Mouse (Mus musculus) limb, embryonic 15.5 days (tissue): Measurements from ENCODE around the gene Ranbp3l. TPM values are rescaled to one million over a fixed set of nuclear protein-coding genes. Genes with fewer than 3 reads are reported as not detected.
A peak's percentile ranks its signal among the peaks of the same experiment; 100 is the strongest.

Experiments used
- ATAC-seq: fragments of 200-750 bp; cut with Nextera tagmentation; 2 replicates; pipeline ENCODE4 v1.8.0; 2017; ENCODE audit warnings: low read depth, moderate TSS enrichment; ENCODE audit not compliant: insufficient number of reproducible peaks, low FRiP score, low TSS enrichment
- H3K27ac ChIP-seq: fragments of 300-500 bp; sonication (generic); 2 replicates; pipeline ENCODE4 v1.5.1; 2015; ENCODE audit warnings: moderate library complexity, mild to moderate bottlenecking, inconsistent platforms
- H3K27me3 ChIP-seq: fragments of 300-500 bp; sonication (generic); 2 replicates; pipeline ENCODE4 v1.6.1; 2015; ENCODE audit warnings: inconsistent platforms
- H3K36me3 ChIP-seq: fragments of 300-500 bp; sonication (generic); 2 replicates; pipeline ENCODE4 v1.6.1; 2015; ENCODE audit warnings: inconsistent platforms
- H3K4me1 ChIP-seq: fragments of 300-500 bp; sonication (generic); 2 replicates; pipeline ENCODE4 v1.6.1; 2015; ENCODE audit warnings: inconsistent platforms
- H3K4me2 ChIP-seq: fragments of 300-500 bp; sonication (generic); 2 replicates; pipeline ENCODE4 v1.6.1; 2015; ENCODE audit warnings: mild to moderate bottlenecking, inconsistent platforms
- H3K4me3 ChIP-seq: fragments of 300-500 bp; sonication (generic); 2 replicates; pipeline ENCODE4 v1.5.1; 2015; ENCODE audit warnings: mild to moderate bottlenecking, inconsistent platforms
- H3K9ac ChIP-seq: fragments of 300-500 bp; sonication (generic); 2 replicates; pipeline ENCODE4 v1.6.1; 2015; ENCODE audit warnings: inconsistent platforms
- H3K9me3 ChIP-seq: fragments of 300-500 bp; sonication (generic); 2 replicates; pipeline ENCODE4 v1.6.1; 2016; ENCODE audit warnings: inconsistent platforms
- WGBS: fragments of 180-500 bp; shearing (Covaris S2); methylation state at CpG from one replicate; pipeline ENCODE4 v1.1.7; 2015; 5-methylcytosine and 5-hydroxymethylcytosine counted together
- polyA plus RNA-seq: library from polyadenylated mRNA; unstranded; fragments of >200 nt; fragmentation: Nextera tagmentation; extraction: Ambion mirVana; gene quantifications from 2 replicates; pipeline ENCODE4 v1.2.1, GENCODE M21; 2015

Gene Ranbp3l
- 0.91 and 1.2 TPM in 2 replicates for polyA plus RNA-seq

DNA sequence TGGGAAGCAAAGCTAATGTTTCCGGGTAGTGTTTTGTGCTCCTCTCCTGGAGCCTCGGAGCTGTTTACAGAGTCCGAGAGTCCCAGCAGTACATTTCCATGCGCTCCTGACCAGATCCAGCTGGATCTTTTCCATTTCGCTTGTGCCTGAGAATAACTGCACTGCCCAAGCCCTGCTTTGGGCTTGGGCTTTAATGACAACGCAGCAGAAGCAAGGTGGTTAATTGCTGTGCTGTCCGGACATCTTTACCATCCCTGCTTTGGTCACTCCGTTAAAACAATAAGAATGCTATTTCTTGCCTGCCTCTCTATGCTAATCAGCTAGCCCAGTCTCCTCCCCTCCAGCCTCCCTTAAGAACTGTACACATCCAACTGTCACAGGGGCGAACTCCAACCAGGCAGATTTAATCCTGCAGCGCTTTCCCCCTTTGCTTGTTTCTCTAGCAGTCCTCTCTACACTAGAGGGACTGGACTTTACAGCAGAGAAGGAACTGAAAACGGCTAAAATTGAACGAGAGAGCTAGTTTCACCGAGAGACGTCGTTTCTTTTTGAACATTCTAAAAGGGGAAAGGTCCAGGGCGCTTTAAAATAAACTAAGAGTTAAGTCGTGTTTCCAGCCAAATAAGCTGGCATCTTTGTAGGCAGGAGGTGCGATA is at the start of gene Ranbp3l:
Ranbp3l (plus strand) TSS at position 377 of the 656 bp plus-strand sequence.
- H3K9ac ChIP-seq, result no peak within 1 kb of the TSS
- H3K27me3 ChIP-seq, result no peaks in the 10 kb centered on the region
- no peak for ATAC-seq
- H3K9me3 ChIP-seq, result no peaks in the 10 kb centered on the region
- H3K36me3 ChIP-seq, result no peaks in the 10 kb centered on the region
- 0 out of 2 replicates have a peak within 1 kb of the TSS, but pooled peaks have one; percentile 27 for H3K27ac ChIP-seq
- peak within 1 kb of the TSS; percentile 11; the same call in 1 of the 2 replicates for H3K4me3 ChIP-seq
- 52% methylated on average over 18 of the region's 18 CpGs for WGBS
- no peaks in the 10 kb centered on the region; the same call in 1 of the 2 replicates for H3K4me1 ChIP-seq
- peak within 1 kb of the TSS; percentile 31 for H3K4me2 ChIP-seq

GRCm38 (mm10) chr15:8930061-8930460 is 37.7 kb upstream of the Ranbp3l start:
- ATAC-seq, result no peak
- WGBS, result 84% methylated on average over 1 of the region's 1 CpGs
- Histone ChIP-seq H3K27me3 (no peaks in the 10 kb centered on the region), H3K9me3 (no peaks in the 10 kb centered on the region), H3K27ac (no peak overlapping the region), H3K4me3 (no peak overlapping the region), H3K4me2 (no peak overlapping the region), H3K9ac (no peak overlapping the region), H3K4me1 (no peaks in the 10 kb centered on the region), H3K36me3 (no peaks in the 10 kb centered on the region)

GRCm38 (mm10) chr15:8936911-8937310 is 30.8 kb upstream of the Ranbp3l start:
- Histone ChIP-seq H3K36me3 (no peaks in the 10 kb centered on the region), H3K4me3 (no peak overlapping the region), H3K9me3 (no peaks in the 10 kb centered on the region), H3K27me3 (no peaks in the 10 kb centered on the region), H3K4me2 (no peak overlapping the region), H3K4me1 (no peaks in the 10 kb centered on the region), H3K27ac (no peak overlapping the region), H3K9ac (no peak overlapping the region)
- 86% methylated on average over 3 of the region's 3 CpGs for WGBS
- no peak for ATAC-seq

DNA sequence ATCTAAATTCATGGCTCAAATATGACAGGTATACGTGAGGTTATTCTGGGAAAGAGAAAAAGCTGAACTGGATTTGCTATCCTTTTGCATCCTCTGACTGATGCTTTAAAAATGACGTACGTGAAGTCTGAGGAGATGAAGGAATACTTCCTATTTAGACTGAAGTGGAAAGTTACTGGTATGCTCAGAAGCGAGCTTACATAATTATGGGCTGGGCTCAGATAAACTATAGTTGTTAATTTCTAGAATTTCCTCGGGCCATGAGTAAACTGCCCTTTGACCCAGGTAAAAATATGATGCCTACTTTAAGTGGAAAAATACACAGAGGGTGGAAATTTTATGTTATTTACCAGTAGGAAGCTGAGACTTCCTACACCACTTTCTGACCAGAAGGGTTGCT is 26.9 kb upstream of the Ranbp3l start:
- no peaks in the 10 kb centered on the region for H3K9me3 ChIP-seq
- WGBS, result 68% methylated on average over 5 of the region's 5 CpGs
- no peak overlapping the region for H3K4me3 ChIP-seq
- H3K36me3 ChIP-seq, result no peaks in the 10 kb centered on the region
- no peak overlapping the region for H3K27ac ChIP-seq
- no peaks in the 10 kb centered on the region for H3K27me3 ChIP-seq
- H3K9ac ChIP-seq, result no peak overlapping the region
- H3K4me1 ChIP-seq, result no peaks in the 10 kb centered on the region
- H3K4me2 ChIP-seq, result no peak overlapping the region
- no peak for ATAC-seq

DNA sequence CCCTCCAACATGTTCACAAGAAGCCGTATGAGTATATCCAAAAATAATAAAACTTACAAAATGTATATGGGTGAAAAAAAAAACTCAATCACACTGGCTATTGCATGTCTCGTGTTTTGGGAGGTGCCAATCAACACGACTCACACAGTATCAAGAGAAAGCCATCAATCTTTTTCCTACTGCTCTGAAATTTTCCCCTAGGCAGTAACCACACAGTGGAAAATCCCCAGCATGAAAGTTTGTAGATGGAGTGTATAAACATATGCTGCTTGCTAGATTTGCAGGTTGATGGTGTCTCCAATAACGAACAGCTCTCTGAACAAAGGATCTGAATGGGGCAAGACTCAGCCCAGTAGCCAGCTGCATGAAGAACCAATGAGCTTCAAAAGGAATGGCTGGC is 16.9 kb upstream of the Ranbp3l start:
- no peak overlapping the region for H3K4me2 ChIP-seq
- no peak for ATAC-seq
- H3K36me3 ChIP-seq, result no peaks in the 10 kb centered on the region
- no peak overlapping the region for H3K4me3 ChIP-seq
- H3K9ac ChIP-seq, result no peak overlapping the region
- 60% methylated on average over 4 of the region's 4 CpGs for WGBS
- H3K4me1 ChIP-seq, result no peaks in the 10 kb centered on the region
- no peak overlapping the region for H3K27ac ChIP-seq
- no peaks in the 10 kb centered on the region for H3K9me3 ChIP-seq
- no peaks in the 10 kb centered on the region for H3K27me3 ChIP-seq

DNA sequence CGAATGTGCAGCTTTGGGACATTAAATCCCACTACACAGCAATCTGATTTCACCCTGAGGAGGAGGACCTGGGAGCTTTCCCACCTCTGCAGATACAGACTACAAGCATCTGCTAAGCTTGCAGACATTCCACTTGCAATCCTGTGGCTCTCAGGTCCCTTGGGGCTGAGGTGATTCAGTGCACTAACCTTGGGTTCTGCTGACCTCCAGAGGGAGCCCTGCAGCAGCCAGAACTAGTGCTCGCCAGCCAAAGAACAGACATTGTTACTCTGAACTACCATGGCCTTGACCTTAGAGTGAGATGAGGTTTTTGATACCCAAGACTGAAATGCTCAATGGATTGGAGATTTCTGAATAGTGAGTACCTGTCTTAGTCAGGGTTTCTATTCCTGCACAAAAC is 4.4 kb upstream of the Ranbp3l start:
- H3K36me3 ChIP-seq, result no peaks in the 10 kb centered on the region
- no peak overlapping the region for H3K9ac ChIP-seq
- H3K27ac ChIP-seq, result no peak overlapping the region
- H3K4me2 ChIP-seq, result no peak overlapping the region
- no peak overlapping the region for H3K4me3 ChIP-seq
- H3K4me1 ChIP-seq, result no peaks in the 10 kb centered on the region; the same call in 1 of the 2 replicates
- no peak for ATAC-seq
- no peaks in the 10 kb centered on the region for H3K9me3 ChIP-seq
- WGBS, result 63% methylated on average over 2 of the region's 2 CpGs
- H3K27me3 ChIP-seq, result no peaks in the 10 kb centered on the region

- H3K27me3 ChIP-seq, result no peaks in the 10 kb centered on the region
- no peak overlapping the region for H3K4me3 ChIP-seq
- WGBS, result 81% methylated on average over 14 of the region's 14 CpGs
- H3K4me1 ChIP-seq, result no peaks in the 10 kb centered on the region; the same call in 1 of the 2 replicates
- no peaks in the 10 kb centered on the region for H3K9me3 ChIP-seq
- H3K27ac ChIP-seq, result 0 out of 2 replicates have a peak overlapping the region, but pooled peaks have one; percentile 27
- ATAC-seq, result no peak
- no peaks in the 10 kb centered on the region for H3K36me3 ChIP-seq
- no peak overlapping the region for H3K9ac ChIP-seq
- no peak overlapping the region for H3K4me2 ChIP-seq
Measured at GRCm38 (mm10) chr15:8968229-8968595, 463 bp downstream of the Ranbp3l start.

- Histone ChIP-seq H3K9me3 (no peaks in the 10 kb centered on the region), H3K4me2 (no peak overlapping the region), H3K4me1 (no peaks in the 10 kb centered on the region; the same call in 1 of the 2 replicates), H3K27me3 (no peaks in the 10 kb centered on the region), H3K36me3 (no peaks in the 10 kb centered on the region), H3K9ac (no peak overlapping the region), H3K27ac (no peak overlapping the region), H3K4me3 (no peak overlapping the region)
- no peak for ATAC-seq
- 79% methylated on average over 10 of the region's 10 CpGs for WGBS
Measured at GRCm38 (mm10) chr15:8969061-8969635, 1.4 kb downstream of the Ranbp3l start.

DNA sequence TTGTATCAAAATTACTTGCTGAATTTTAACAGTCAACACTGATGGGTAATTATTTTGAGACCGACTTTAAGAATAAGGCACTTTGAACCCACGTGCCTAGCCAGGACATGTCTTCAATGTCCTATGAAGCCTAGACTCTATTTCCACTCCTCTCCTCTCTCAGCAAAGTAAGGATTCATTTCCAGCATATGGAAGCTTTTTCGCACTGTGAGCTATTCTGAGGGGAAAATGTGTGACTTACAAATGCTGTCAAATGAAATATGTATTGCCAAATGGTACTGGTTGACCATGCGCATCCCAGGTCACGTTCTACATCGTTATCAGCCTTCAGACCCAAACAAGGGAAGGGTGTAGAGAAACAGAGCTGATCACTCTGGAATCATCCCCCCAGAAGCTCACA is 23.5 kb downstream of the Ranbp3l start:
- Histone ChIP-seq H3K27me3 (no peaks in the 10 kb centered on the region), H3K4me2 (no peak overlapping the region), H3K9me3 (no peaks in the 10 kb centered on the region), H3K4me1 (no peaks in the 10 kb centered on the region), H3K27ac (no peak overlapping the region), H3K36me3 (no peaks in the 10 kb centered on the region), H3K9ac (no peak overlapping the region), H3K4me3 (no peak overlapping the region)
- WGBS, result 89% methylated on average over 6 of the region's 6 CpGs
- no peak for ATAC-seq

DNA sequence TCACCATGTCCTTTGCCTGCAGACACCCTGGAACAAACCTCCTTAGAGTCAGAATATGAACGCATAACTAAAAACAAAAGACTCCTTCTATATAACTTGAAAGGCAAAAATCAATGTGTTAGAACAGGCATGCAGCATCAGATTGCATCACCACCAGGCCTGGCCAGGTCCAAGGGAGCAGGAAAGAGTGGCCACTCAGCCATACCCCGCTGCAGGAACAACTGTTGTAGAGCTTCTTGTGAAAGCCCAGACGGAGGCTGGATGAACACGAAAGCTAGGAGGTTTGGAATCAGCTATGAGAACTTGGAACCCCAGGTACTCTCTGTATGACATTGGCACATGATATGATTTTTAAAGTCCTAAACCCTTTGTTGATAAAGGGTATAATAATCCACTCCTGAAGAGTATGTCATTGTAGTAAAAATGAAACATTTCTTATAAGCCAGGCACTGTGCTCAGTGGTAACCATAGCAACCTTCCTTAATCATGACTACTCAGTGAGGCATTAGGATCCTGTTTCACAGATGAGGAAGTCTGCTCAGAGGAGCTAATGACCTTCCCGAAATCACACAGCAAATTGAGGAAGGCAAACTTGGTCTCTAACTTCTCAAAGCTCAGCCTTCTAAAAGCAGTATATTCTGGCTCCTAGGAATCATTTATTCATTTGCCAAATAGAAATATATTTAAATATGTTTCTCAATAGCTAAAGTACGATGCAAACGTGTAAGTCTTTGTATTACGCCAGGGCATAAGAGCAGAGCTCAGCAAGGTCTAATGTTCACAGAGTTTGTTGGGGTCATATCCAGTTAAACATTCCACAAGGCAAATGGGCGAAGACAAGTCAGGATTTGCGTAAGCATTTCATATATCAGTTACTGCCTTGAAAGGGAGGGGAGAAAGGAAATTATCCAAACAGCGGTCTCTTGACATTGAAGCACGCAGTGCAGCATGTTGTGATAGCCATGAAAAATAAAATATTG is 24.4 kb downstream of the Ranbp3l start:
- Histone ChIP-seq H3K9me3 (no peaks in the 10 kb centered on the region), H3K4me2 (no peak overlapping the region), H3K36me3 (no peaks in the 10 kb centered on the region), H3K4me3 (no peak overlapping the region), H3K27ac (no peak overlapping the region), H3K4me1 (no peaks in the 10 kb centered on the region), H3K27me3 (no peaks in the 10 kb centered on the region), H3K9ac (no peak overlapping the region)
- ATAC-seq, result no peak
- 76% methylated on average over 12 of the region's 12 CpGs for WGBS

- no peak overlapping the region for H3K27ac ChIP-seq
- no peaks in the 10 kb centered on the region for H3K36me3 ChIP-seq
- 72% methylated on average over 8 of the region's 8 CpGs for WGBS
- H3K4me3 ChIP-seq, result no peak overlapping the region
- no peak overlapping the region for H3K4me2 ChIP-seq
- no peak for ATAC-seq
- H3K9me3 ChIP-seq, result no peaks in the 10 kb centered on the region
- H3K9ac ChIP-seq, result no peak overlapping the region
- H3K4me1 ChIP-seq, result no peaks in the 10 kb centered on the region
- no peaks in the 10 kb centered on the region for H3K27me3 ChIP-seq
Measured at GRCm38 (mm10) chr15:8994608-8995277, 27.0 kb downstream of the Ranbp3l start.
